Mouse (Mus musculus) intestine, embryonic 14.5 days (tissue): ENCODE measurements around the gene Ikzf4. TPM values are rescaled to one million over a fixed set of nuclear protein-coding genes. Genes with fewer than 3 reads are reported as not detected.

Source experiments
- ATAC-seq: fragments of 200-750 bp; cut with Nextera tagmentation; replicated peaks from 2 replicates; pipeline ENCODE4 v1.8.0; 2017; ENCODE audit warnings: low read depth, moderate number of reproducible peaks, moderate TSS enrichment, moderate library complexity; ENCODE audit not compliant: low FRiP score, low TSS enrichment
- DNase-seq: peaks from one replicate; pipeline ENCODE4 v3.0.0-alpha.2; 2018; ENCODE audit warnings: low spot score
- H3K27ac ChIP-seq: fragments of 300-500 bp; sonication (generic); 2 replicates; pipeline ENCODE4 v1.5.1; 2014; ENCODE audit warnings: low read depth, mild to moderate bottlenecking, control low read depth
- H3K27me3 ChIP-seq: fragments of 300-500 bp; sonication (generic); replicated peaks from 2 replicates; pipeline ENCODE4 v1.6.1; 2014; ENCODE audit warnings: low read length, control low read depth; ENCODE audit not compliant: control insufficient read depth, insufficient read depth
- H3K36me3 ChIP-seq: fragments of 300-500 bp; sonication (generic); 2 replicates; pipeline ENCODE4 v1.6.1; 2014; ENCODE audit warnings: low read length, control low read depth; ENCODE audit not compliant: control insufficient read depth, insufficient read depth
- H3K4me1 ChIP-seq: fragments of 300-500 bp; sonication (generic); replicated peaks from 2 replicates; pipeline ENCODE4 v1.6.1; 2014; ENCODE audit warnings: low read length, control low read depth, mixed read lengths; ENCODE audit not compliant: control insufficient read depth, insufficient read depth
- H3K4me2 ChIP-seq: fragments of 300-500 bp; sonication (generic); 2 replicates; pipeline ENCODE4 v1.6.1; 2014; ENCODE audit warnings: low read length
- H3K4me3 ChIP-seq: fragments of 300-500 bp; sonication (generic); 2 replicates; pipeline ENCODE4 v1.5.1; 2014; ENCODE audit warnings: low read depth, low read length, control low read depth, mixed read lengths
- H3K9ac ChIP-seq: fragments of 300-500 bp; sonication (generic); 2 replicates; pipeline ENCODE4 v1.6.1; 2014; ENCODE audit warnings: mild to moderate bottlenecking, low read length
- H3K9me3 ChIP-seq: fragments of 300-500 bp; sonication (generic); 2 replicates; pipeline ENCODE4 v1.6.1; 2016; ENCODE audit warnings: low read length, control low read depth; ENCODE audit not compliant: control insufficient read depth
- WGBS: fragments of 180-500 bp; shearing (Covaris S2); extraction: QIAGEN DNeasy Blood & Tissue Kit; methylation state at CpG from one replicate; pipeline ENCODE4 v1.1.7; 2014; 5-methylcytosine and 5-hydroxymethylcytosine counted together
- polyA plus RNA-seq: library from polyadenylated mRNA; unstranded; fragments of >200 nt; fragmentation: Nextera tagmentation; extraction: Ambion mirVana; gene quantifications from 2 replicates; pipeline ENCODE4 v1.2.1, GENCODE M21; 2014

Ikzf4 gene
- polyA plus RNA-seq, 1 experiment from 2014 or later, result 3.2 TPM

GRCm38 (mm10) chr10:128588775-128589463, 56.9 kb downstream of the Ikzf4 start:
- Histone ChIP-seq H3K27ac (peak overlapping the region; percentile 82), H3K36me3 (no peaks in the 10 kb centered on the region), H3K27me3 (peaks cover 37% of the 10 kb centered on the region), H3K4me2 (peak overlapping the region; percentile 91), H3K4me3 (peak overlapping the region; percentile 57), H3K9ac (peak overlapping the region; percentile 55), H3K9me3 (no peaks in the 10 kb centered on the region), H3K4me1 (0 out of 2 replicates have a peak, but pooled peaks cover 3% of the 10 kb centered on the region)
- 3% methylated on average over 23 of the region's 23 CpGs for WGBS
- ATAC-seq, result peak; percentile 13
- no peak for DNase-seq

- H3K27me3 ChIP-seq, result peaks cover 37% of the 10 kb centered on the region
- H3K27ac ChIP-seq, result peak overlapping the region; percentile 82
- no peaks in the 10 kb centered on the region for H3K9me3 ChIP-seq
- ATAC-seq (no peak), DNase-seq (no peak)
- peak overlapping the region; percentile 3; the same call in 1 of the 2 replicates for H3K9ac ChIP-seq
- no peaks in the 10 kb centered on the region for H3K36me3 ChIP-seq
- peak overlapping the region; percentile 57 for H3K4me3 ChIP-seq
- peaks cover 6% of the 10 kb centered on the region; the same call in 1 of the 2 replicates for H3K4me1 ChIP-seq
- 44% methylated on average over 1 of the region's 1 CpGs for WGBS
- peak overlapping the region; percentile 91 for H3K4me2 ChIP-seq
Measured at GRCm38 (mm10) chr10:128588136-128588535, 57.7 kb downstream of the Ikzf4 start.

- Histone ChIP-seq H3K27me3 (peaks cover 37% of the 10 kb centered on the region), H3K27ac (peak overlapping the region; percentile 82), H3K4me3 (peak overlapping the region; percentile 57), H3K36me3 (no peaks in the 10 kb centered on the region), H3K9me3 (no peaks in the 10 kb centered on the region), H3K4me2 (peak overlapping the region; percentile 91), H3K4me1 (peaks cover 6% of the 10 kb centered on the region; the same call in 1 of the 2 replicates), H3K9ac (peak overlapping the region; percentile 3; the same call in 1 of the 2 replicates)
- WGBS, result 36% methylated on average over 8 of the region's 8 CpGs
- DNase-seq (peak; percentile 62), ATAC-seq (peak; percentile 20; the same call in 1 of the 2 replicates)
Measured at GRCm38 (mm10) chr10:128587697-128588096, 58.1 kb downstream of the Ikzf4 start.

- H3K27ac ChIP-seq, result peak overlapping the region; percentile 82
- 46% methylated on average over 4 of the region's 4 CpGs for WGBS
- peak overlapping the region; percentile 57 for H3K4me3 ChIP-seq
- H3K36me3 ChIP-seq, result no peaks in the 10 kb centered on the region
- H3K27me3 ChIP-seq, result peaks cover 37% of the 10 kb centered on the region
- peak overlapping the region; percentile 91 for H3K4me2 ChIP-seq
- H3K9ac ChIP-seq, result 0 out of 2 replicates have a peak overlapping the region, but pooled peaks have one; percentile 20
- DNase-seq (no peak), ATAC-seq (no peak)
- peaks cover 6% of the 10 kb centered on the region; the same call in 1 of the 2 replicates for H3K4me1 ChIP-seq
- H3K9me3 ChIP-seq, result no peaks in the 10 kb centered on the region
Measured at GRCm38 (mm10) chr10:128587120-128587519, 58.7 kb downstream of the Ikzf4 start.

GRCm38 (mm10) chr10:128586546-128586945, 59.2 kb downstream of the Ikzf4 start:
- Histone ChIP-seq H3K4me1 (peaks cover 6% of the 10 kb centered on the region; the same call in 1 of the 2 replicates), H3K36me3 (peaks cover 2% of the 10 kb centered on the region; the same call in 1 of the 2 replicates), H3K4me2 (peak overlapping the region; percentile 91), H3K27ac (peak overlapping the region; percentile 82), H3K4me3 (peak overlapping the region; percentile 57; the same call in 1 of the 2 replicates), H3K9ac (0 out of 2 replicates have a peak overlapping the region, but pooled peaks have one; percentile 5), H3K27me3 (peaks cover 37% of the 10 kb centered on the region), H3K9me3 (no peaks in the 10 kb centered on the region)
- WGBS, result 6% methylated on average over 1 of the region's 1 CpGs
- ATAC-seq, result no peak
- no peak for DNase-seq

- no peaks in the 10 kb centered on the region for H3K9me3 ChIP-seq
- H3K36me3 ChIP-seq, result peaks cover 5% of the 10 kb centered on the region; the same call in 1 of the 2 replicates
- H3K4me1 ChIP-seq, result peaks cover 6% of the 10 kb centered on the region; the same call in 1 of the 2 replicates
- H3K9ac ChIP-seq, result no peak overlapping the region
- peak overlapping the region; percentile 20 for H3K4me2 ChIP-seq
- no peak overlapping the region for H3K4me3 ChIP-seq
- peak; percentile 37 for ATAC-seq
- peaks cover 34% of the 10 kb centered on the region for H3K27me3 ChIP-seq
- H3K27ac ChIP-seq, result no peak overlapping the region
- 4% methylated on average over 4 of the region's 4 CpGs for whole genome bisulfite sequencing
- DNase-seq, result no peak
Measured at GRCm38 (mm10) chr10:128584386-128584785, 61.4 kb downstream of the Ikzf4 start.

- WGBS, result 25% methylated on average over 7 of the region's 7 CpGs
- Histone ChIP-seq H3K4me3 (no peak overlapping the region), H3K27ac (no peak overlapping the region)
Measured at GRCm38 (mm10) chr10:128583644-128584043, 62.1 kb downstream of the Ikzf4 start.

More at GRCm38 (mm10) chr10:128583644-128584043, 62.1 kb downstream of the Ikzf4 start:
- DNase-seq, result no peak
- H3K9me3 ChIP-seq, result no peaks in the 10 kb centered on the region
- no peak; the same call in 1 of the 2 replicates for ATAC-seq
- H3K36me3 ChIP-seq, result peaks cover 5% of the 10 kb centered on the region; the same call in 1 of the 2 replicates
- H3K27me3 ChIP-seq, result peaks cover 26% of the 10 kb centered on the region
- peaks cover 3% of the 10 kb centered on the region; the same call in 1 of the 2 replicates for H3K4me1 ChIP-seq
- H3K9ac ChIP-seq, result no peak overlapping the region
- H3K4me2 ChIP-seq, result peak overlapping the region; percentile 20; the same call in 1 of the 2 replicates
